Mouse (Mus musculus): ENCODE results near the gene 3425401B19Rik.

- TF ChIP-seq MYOG (IDR thresholded peaks at IDR 0.05; ENCODE audit: control insufficient read depth, extremely low read depth, insufficient read length) (no peak), CTCF (IDR thresholded peaks at IDR 0.05; ENCODE audit: control insufficient read depth, insufficient read depth, insufficient read length) (no peak), MYOD1 (IDR thresholded peaks at IDR 0.05; ENCODE audit: control insufficient read depth, insufficient read length, low read depth) (no peak), MAX (IDR thresholded peaks at IDR 0.05) (no peak)
Observed at GRCm38 (mm10) chr14:32700972-32701371, 15.9 kb upstream of the 3425401B19Rik start.

All from C2C12 (cell line).